Mouse (Mus musculus): Measurements from ENCODE around the gene Gpx5. TPM values are rescaled to one million over a fixed set of nuclear protein-coding genes. Genes with fewer than 3 reads are reported as not detected.

The Gpx5 gene
- polyA plus RNA-seq (2012; ENCODE audit: low replicate concordance): not detected in 2 replicates

GRCm38 (mm10) chr13:21292631-21293030 is at the start of gene Gpx5:
Gene Gpx5, minus strand, starts transcription at chr13:21292731.

GRCm38 (mm10) chr13:21311926-21312325 is 19.4 kb upstream of the Gpx5 start, which contains the start of gene Gpx6:
Gene Gpx6, plus strand, starts transcription at chr13:21312125.

Other genes with a start within 250 kb of the Gpx5 start
- gene Olfr1370, start 217.8 kb downstream of the Gpx5 start, polyA plus RNA-seq (2012; ENCODE audit: low replicate concordance): not detected in 2 replicates
- not detected in 2 replicates for gene Olfr1369-ps1, start 181.2 kb downstream of the Gpx5 start, polyA plus RNA-seq (2012; ENCODE audit: low replicate concordance)
- not detected in 2 replicates for gene Olfr263, start 163.1 kb downstream of the Gpx5 start, polyA plus RNA-seq (2012; ENCODE audit: low replicate concordance)
- gene Olfr1368, start 146.9 kb downstream of the Gpx5 start, polyA plus RNA-seq (2012; ENCODE audit: low replicate concordance): not detected in 2 replicates
- 49.7 and 116 TPM in 2 replicates for gene Trim27, start 113.3 kb downstream of the Gpx5 start, polyA plus RNA-seq (2012; ENCODE audit: low replicate concordance)
- not detected in 2 replicates for gene Gpx6, start 19.4 kb upstream of the Gpx5 start, polyA plus RNA-seq (2012; ENCODE audit: low replicate concordance)
- not detected in 2 replicates for gene Olfr1367, start 54.2 kb upstream of the Gpx5 start, polyA plus RNA-seq (2012; ENCODE audit: low replicate concordance)
- gene Zscan12, start 70.1 kb upstream of the Gpx5 start, polyA plus RNA-seq (2012; ENCODE audit: low replicate concordance): 0.94 and 0.97 TPM in 2 replicates
- 6.9 and 8.3 TPM in 2 replicates for gene Zkscan3, start 110.0 kb upstream of the Gpx5 start, polyA plus RNA-seq (2012; ENCODE audit: low replicate concordance)
- 0.19 TPM in 1 of 2 replicates, not detected in the other for gene Pgbd1, start 148.3 kb upstream of the Gpx5 start, polyA plus RNA-seq (2012; ENCODE audit: low replicate concordance)
- gene Zscan26, start 161.0 kb upstream of the Gpx5 start, polyA plus RNA-seq (2012; ENCODE audit: low replicate concordance): 7.6 and 8.1 TPM in 2 replicates
- gene Nkapl, start 175.8 kb upstream of the Gpx5 start, polyA plus RNA-seq (2012; ENCODE audit: low replicate concordance): 0.65 and 1.1 TPM in 2 replicates
- gene Zkscan4, start 186.2 kb upstream of the Gpx5 start, polyA plus RNA-seq (2012; ENCODE audit: low replicate concordance): 0.07 TPM in 1 of 2 replicates, not detected in the other
- gene Gm10065, start 186.7 kb upstream of the Gpx5 start, polyA plus RNA-seq (2012; ENCODE audit: low replicate concordance): not detected in 2 replicates
- gene AK157302, start 202.5 kb upstream of the Gpx5 start, polyA plus RNA-seq (2012; ENCODE audit: low replicate concordance): 0.21 and 0.27 TPM in 2 replicates
- 5.8 and 7.5 TPM in 2 replicates for gene Gm11273, start 208.7 kb upstream of the Gpx5 start, polyA plus RNA-seq (2012; ENCODE audit: low replicate concordance)
- gene Zkscan8, start 238.4 kb upstream of the Gpx5 start, polyA plus RNA-seq (2012; ENCODE audit: low replicate concordance): 3.4 and 5.8 TPM in 2 replicates